Mouse (Mus musculus) left cerebral cortex, postnatal 10 days (tissue): ENCODE data around the gene Pgbd5. TPM values are rescaled to one million over a fixed set of nuclear protein-coding genes. Genes with fewer than 3 reads are reported as not detected.
"Not testable (repeated sequence)": the region's sequence is repeated elsewhere in the genome, so short reads cannot be mapped to it uniquely, and the experiment has no call there.

Source experiments
- DNase-seq, 2 experiments: peaks; one replicate each; pipeline ENCODE4 v3.0.0; 2021 to 2022; ENCODE audit warnings: low spot score in 2 of 2, mixed read lengths in 1 of 2; ENCODE audit errors: extremely low spot score in 1 of 2
- intact Hi-C: fragments of 180-260 bp; cut with DNase I; formaldehyde crosslinking; loops from one replicate; pipeline ENCODE4 v1.15.1; 2025
- total RNA-seq, 2 experiments: library from RNA; stranded (reverse); gene quantifications; 2 replicates each; pipeline ENCODE4 v1.2.3; 2021

Pgbd5 gene
- total RNA-seq, 2 experiments from 2014 or later = 126 to 127 TPM

- intact Hi-C loops = loop anchor here (5.0 kb wide), 2 partner anchors 37 to 73 kb away; no protein-coding TSS in a partner anchor
- peak; percentile 94 to 99 for DNase-seq
These were observed 5.2 kb downstream of the Pgbd5 start for GRCm38 (mm10) chr8:124434126-124434790.

- DNase-seq = peak in 1 of 2 experiments; percentile 63
- intact Hi-C loops = loop anchor here (5.0 kb wide), 2 partner anchors 36 to 74 kb away; no protein-coding TSS in a partner anchor
These were observed 5.9 kb downstream of the Pgbd5 start for GRCm38 (mm10) chr8:124433451-124434125.

GRCm38 (mm10) chr8:124430881-124431280 is 8.6 kb downstream of the Pgbd5 start:
- no peak for DNase-seq
- intact Hi-C loops = loop anchor here (5.0 kb wide), 2 partner anchors 34 to 76 kb away; no protein-coding TSS in a partner anchor

- intact Hi-C loops = no loop called here
- peak in 1 of 2 experiments; percentile 75 for DNase-seq
These were observed 10.0 kb downstream of the Pgbd5 start for GRCm38 (mm10) chr8:124429417-124429816.

GRCm38 (mm10) chr8:124428721-124429120 is 10.7 kb downstream of the Pgbd5 start:
- DNase-seq, intact Hi-C loops: not testable (repeated sequence)

GRCm38 (mm10) chr8:124421413-124421812 is 18.0 kb downstream of the Pgbd5 start:
- no peak for DNase-seq
- intact Hi-C loops = no loop called here

- DNase-seq = no peak
- intact Hi-C loops = no loop called here
These were observed 20.5 kb downstream of the Pgbd5 start for GRCm38 (mm10) chr8:124418927-124419326.

- intact Hi-C loops = no loop called here
- DNase-seq = peak in 1 of 2 experiments; percentile 43
These were observed 21.3 kb downstream of the Pgbd5 start for GRCm38 (mm10) chr8:124418185-124418584.

- intact Hi-C loops = no loop called here
These were observed 22.8 kb downstream of the Pgbd5 start for GRCm38 (mm10) chr8:124416646-124417045.

GRCm38 (mm10) chr8:124415789-124416188 is 23.7 kb downstream of the Pgbd5 start:
- no peak for DNase-seq
- intact Hi-C loops = no loop called here

More at GRCm38 (mm10) chr8:124416646-124417045, 22.8 kb downstream of the Pgbd5 start:
- DNase-seq = no peak

GRCm38 (mm10) chr8:124415002-124415401 is 24.5 kb downstream of the Pgbd5 start:
- intact Hi-C loops = no loop called here
- peak in 1 of 2 experiments; percentile 80 for DNase-seq

GRCm38 (mm10) chr8:124413244-124413965 is 26.1 kb downstream of the Pgbd5 start:
- intact Hi-C loops = no loop called here
- no peak for DNase-seq

GRCm38 (mm10) chr8:124412496-124413243 is 26.8 kb downstream of the Pgbd5 start:
- intact Hi-C loops = no loop called here
- no peak for DNase-seq

GRCm38 (mm10) chr8:124404471-124405260 is 34.8 kb downstream of the Pgbd5 start:
- intact Hi-C loops = no loop called here
- no peak for DNase-seq

- intact Hi-C loops = no loop called here
- DNase-seq = no peak
These were observed 35.6 kb downstream of the Pgbd5 start for GRCm38 (mm10) chr8:124403876-124404275.

GRCm38 (mm10) chr8:124399403-124399861 is 40.0 kb downstream of the Pgbd5 start:
- peak in 1 of 2 experiments; percentile 66 for DNase-seq
- intact Hi-C loops = loop anchor here (5.0 to 10.0 kb wide), 2 partner anchors 33 to 115 kb away; no protein-coding TSS in a partner anchor

GRCm38 (mm10) chr8:124398843-124399402 is 40.5 kb downstream of the Pgbd5 start:
- intact Hi-C loops = loop anchor here (5.0 to 10.0 kb wide), 2 partner anchors 33 to 116 kb away; no protein-coding TSS in a partner anchor
- peak in 1 of 2 experiments; percentile 55 for DNase-seq
